In the genomic region with DNA sequence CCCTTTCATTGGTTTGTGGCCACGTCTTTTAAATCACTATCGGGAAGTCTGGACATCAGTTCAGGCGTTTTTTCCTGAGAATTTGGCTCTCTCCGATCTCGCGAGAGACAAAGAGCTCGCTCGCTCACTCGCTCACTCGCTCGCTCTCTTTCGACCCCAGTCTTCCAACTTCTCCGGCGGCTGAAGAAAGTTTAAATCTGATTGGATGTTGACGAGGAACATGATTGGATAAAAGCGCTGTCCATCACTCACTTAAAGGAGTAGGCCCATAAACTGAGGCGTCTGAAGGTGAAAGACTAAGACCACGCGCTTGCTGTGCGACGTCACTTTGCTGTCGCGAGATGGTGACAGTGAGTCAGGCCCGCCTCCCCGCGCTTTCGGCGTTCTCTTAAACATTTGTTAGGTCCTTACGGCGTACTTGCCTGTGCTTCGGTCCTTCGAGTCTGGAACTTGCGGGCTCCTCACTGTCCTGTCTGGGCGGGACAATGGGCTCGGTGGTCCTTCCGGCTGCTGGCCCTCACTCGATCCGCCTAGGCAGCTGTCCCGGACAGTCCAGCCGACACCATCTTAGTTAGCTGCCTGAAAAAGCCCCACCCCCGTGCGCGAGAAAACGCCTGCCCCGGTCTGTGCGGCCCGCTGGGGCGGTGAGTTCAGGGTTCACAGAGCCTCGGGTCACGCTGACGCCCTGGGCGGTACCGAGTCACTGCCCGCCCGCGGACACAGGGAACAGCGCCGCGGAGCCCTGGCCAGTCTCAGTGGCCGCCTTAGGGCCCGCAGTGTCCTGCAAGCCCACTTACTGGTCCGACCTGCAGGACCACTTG, we compare ENCODE assay signal across 8 mouse cellular contexts. TPM values are rescaled to one million over a fixed set of nuclear protein-coding genes. Genes with fewer than 3 reads are reported as not detected.
DNase-seq lines count a peak whose midpoint lies in the region; ATAC-seq lines count a peak whose summit lies in the region.

Rbm15 (minus strand) TSS at position 293 of the 821 bp plus-strand sequence.

- peak within 1 kb of the TSS; percentile 83 for H3K4me2 ChIP-seq in hindbrain, embryonic 14.5 days (replicated peaks)

- H3K4me3 ChIP-seq in hindbrain, embryonic 14.5 days (replicated peaks; ENCODE audit: low read length), result peak within 1 kb of the TSS; percentile 77

- peak; percentile 94 for ATAC-seq in hindbrain, embryonic 14.5 days (ENCODE audit: low FRiP score)

- H3K27ac ChIP-seq in hindbrain, embryonic 14.5 days, result peak within 1 kb of the TSS; percentile 90

- H3K36me3 ChIP-seq in hindbrain, embryonic 14.5 days (replicated peaks; ENCODE audit: control insufficient read depth, insufficient read depth), result peaks cover 24% of the 10 kb centered on the region

- peak; percentile 100 for DNase-seq in R1 (ENCODE audit: low read depth, low spot score)
- peak; percentile 95 for DNase-seq in cerebellum, postnatal 25 days
- DNase-seq in frontal cortex, postnatal 25 days (ENCODE audit: low spot score in 2 of 2), result peak; percentile 91 to 95
- DNase-seq in hindbrain, embryonic 14.5 days (ENCODE audit: low spot score), result peak; percentile 99
- DNase-seq in layer of hippocampus, postnatal 36 days, result peak; percentile 94 to 95
- DNase-seq in lung, postnatal 36 days, result peak; percentile 100
- DNase-seq in retina, postnatal 1 day, result peak; percentile 100
- peak; percentile 93 for DNase-seq in urinary bladder, adult 18-20 months (ENCODE audit: low spot score in 2 of 2)

- no peaks in the 10 kb centered on the region for H3K27me3 ChIP-seq in hindbrain, embryonic 14.5 days (ENCODE audit: control insufficient read depth, insufficient read depth, low read length)

- WGBS in hindbrain, embryonic 14.5 days, result under 1% methylated on average over 62 of the region's 62 CpGs

- H3K9ac ChIP-seq in hindbrain, embryonic 14.5 days, result peak within 1 kb of the TSS; percentile 84

- no peaks in the 10 kb centered on the region for H3K9me3 ChIP-seq in hindbrain, embryonic 14.5 days (ENCODE audit: control insufficient read depth, low read length)

- peaks cover 33% of the 10 kb centered on the region for H3K4me1 ChIP-seq in hindbrain, embryonic 14.5 days (replicated peaks; ENCODE audit: control insufficient read depth, insufficient read depth, low read length)

RNA-seq across cellular contexts. Expression of gene Rbm15, which starts in this region (rescaled TPM):
- polyA plus RNA-seq in hindbrain, embryonic 14.5 days (2014; fragmentation: Nextera tagmentation; extraction: Ambion mirVana), result 7.7 and 8.2 TPM in 2 replicates
- 10 to 100 TPM; 25.9 to 28.0 TPM for total RNA-seq in layer of hippocampus, postnatal 36 days (2021)

Comparison
In these comparisons a context has a peak if more than half of its experiments do, and no peak if none do; other contexts are left out.
1. Peak in every context shown above with its lines: DNase-seq, ATAC-seq, H3K4me3 ChIP-seq and H3K27ac ChIP-seq.